Mouse (Mus musculus): ENCODE measurements around the gene Zranb1. TPM values are rescaled to one million over a fixed set of nuclear protein-coding genes. Genes with fewer than 3 reads are reported as not detected.

Gene Zranb1
- polyA plus RNA-seq, 1 experiment, result 4.6 TPM

- DNase-seq (ENCODE audit: low read depth, low spot score), result no peak
- WGBS, result 85% methylated on average over 4 of the region's 4 CpGs
Measured at GRCm38 (mm10) chr7:133027930-133028329, 97.0 kb downstream of the Zranb1 start.

- 27% methylated on average over 8 of the region's 8 CpGs for WGBS
- no peak for DNase-seq (ENCODE audit: low read depth, low spot score)
Measured at GRCm38 (mm10) chr7:133029004-133029403, 98.1 kb downstream of the Zranb1 start.

- no peak for DNase-seq (ENCODE audit: low read depth, low spot score)
- 29% methylated on average over 8 of the region's 8 CpGs for WGBS
Measured at GRCm38 (mm10) chr7:133029496-133030047, 98.6 kb downstream of the Zranb1 start.

- WGBS, result 45% methylated on average over 9 of the region's 9 CpGs
- DNase-seq (ENCODE audit: low read depth, low spot score), result no peak
Measured at GRCm38 (mm10) chr7:133032589-133033203, 101.8 kb downstream of the Zranb1 start.

GRCm38 (mm10) chr7:133035901-133036300 lies 105.0 kb downstream of the Zranb1 start:
- DNase-seq (ENCODE audit: low read depth, low spot score), result no peak

Other genes with a start within 250 kb of the Zranb1 start
- gene Fam53b, start 117.3 kb upstream of the Zranb1 start, polyA plus RNA-seq (2012; rRNA removed), result 20.6 and 32.7 TPM in 2 replicates
- gene Eef1akmt2, start 78.5 kb upstream of the Zranb1 start, polyA plus RNA-seq (2012; rRNA removed), result 4.8 and 5.0 TPM in 2 replicates
- 11.8 and 13.2 TPM in 2 replicates for gene Abraxas2, start 71.9 kb upstream of the Zranb1 start, polyA plus RNA-seq (2012; rRNA removed)
- gene Fgfr2, start 192.2 kb downstream of the Zranb1 start, polyA plus RNA-seq (2012; rRNA removed), result 34.1 and 35.0 TPM in 2 replicates
- 35.5 and 50.0 TPM in 2 replicates for gene Ctbp2, start 193.2 kb downstream of the Zranb1 start, polyA plus RNA-seq (2012; rRNA removed)